Mouse (Mus musculus) kidney, adult 2 months (tissue): Measurements from ENCODE around the gene Foxn3.

Experiments used
- CTCF ChIP-seq: fragments of 200-500 bp; conservative IDR thresholded peaks from 2 replicates; pipeline ENCODE4 v1.5.1; 2011; ENCODE audit warnings: low read depth, mild to moderate bottlenecking, control low read depth, low read length, moderate library complexity, mixed read lengths; ENCODE audit not compliant: insufficient read depth, insufficient read length
- POLR2A ChIP-seq: fragments of 200-500 bp; IDR thresholded peaks from one replicate; pipeline ENCODE4 v1.6.1; 2011; ENCODE audit warnings: low read depth, low read length, control low read depth

GRCm38 (mm10) chr12:99612181-99612871 is 48.9 kb upstream of the Foxn3 start:
- no peak for TF ChIP-seq POLR2A
- TF ChIP-seq CTCF = no peak
